Mouse (Mus musculus): ENCODE data around the gene Cdkn3. TPM values are rescaled to one million over a fixed set of nuclear protein-coding genes. Genes with fewer than 3 reads are reported as not detected.
"Not testable (repeated sequence)": the region's sequence is repeated elsewhere in the genome, so short reads cannot be mapped to it uniquely, and the experiment has no call there.

Cdkn3 gene
- polyA plus RNA-seq, 1 experiment from 2014 or later: 57.5 TPM

- Histone ChIP-seq H3K9ac (ENCODE audit: low read length) (no peak overlapping the region), H3K4me1 (ENCODE audit: control insufficient read depth in 2 of 2, insufficient read depth in 2 of 2, low read length in 2 of 2) (peaks cover 0 to 16% of the 10 kb centered on the region in 2 experiments; a peak in 2 of 4 replicates), H3K36me3 (ENCODE audit: control insufficient read depth, insufficient read depth, low read length) (peaks cover 44% of the 10 kb centered on the region), H3K4me3 (ENCODE audit: control insufficient read depth in 1 of 2, insufficient read depth in 1 of 2, low read depth in 1 of 2, low read length in 2 of 2) (no peak overlapping the region), H3K27me3 (ENCODE audit: control insufficient read depth, insufficient read depth, low read length) (no peaks in the 10 kb centered on the region), H3K4me2 (ENCODE audit: low read length) (no peak overlapping the region), H3K9me3 (ENCODE audit: control insufficient read depth, low read length) (no peaks in the 10 kb centered on the region), H3K27ac (replicated peaks in 1 of 2; ENCODE audit: control insufficient read depth in 1 of 2, insufficient read depth in 1 of 2, low read depth in 2 of 2, low read length in 2 of 2) (no peak overlapping the region)
- WGBS: 84% methylated on average over 8 of the region's 8 CpGs
- ATAC-seq (ENCODE audit: insufficient number of reproducible peaks, insufficient read depth, low FRiP score, low read depth): no peak
Observed at GRCm38 (mm10) chr14:46816916-46817622, 56.7 kb downstream of the Cdkn3 start.

- H3K36me3 ChIP-seq (ENCODE audit: control insufficient read depth, insufficient read depth, low read length): peaks cover 32% of the 10 kb centered on the region
- no peak overlapping the region for H3K4me3 ChIP-seq (ENCODE audit: control insufficient read depth in 1 of 2, insufficient read depth in 1 of 2, low read depth in 1 of 2, low read length in 2 of 2)
- no peaks in the 10 kb centered on the region for H3K9me3 ChIP-seq (ENCODE audit: control insufficient read depth, low read length)
- WGBS: 93% methylated on average over 7 of the region's 7 CpGs
- H3K27me3 ChIP-seq (ENCODE audit: control insufficient read depth, insufficient read depth, low read length): no peaks in the 10 kb centered on the region
- H3K4me2 ChIP-seq (ENCODE audit: low read length): no peak overlapping the region
- no peak overlapping the region for H3K9ac ChIP-seq (ENCODE audit: low read length)
- H3K4me1 ChIP-seq (ENCODE audit: control insufficient read depth in 2 of 2, insufficient read depth in 2 of 2, low read length in 2 of 2): peaks cover 0 to 16% of the 10 kb centered on the region in 2 experiments; a peak in 2 of 4 replicates
- no peak overlapping the region for H3K27ac ChIP-seq (replicated peaks in 1 of 2; ENCODE audit: control insufficient read depth in 1 of 2, insufficient read depth in 1 of 2, low read depth in 2 of 2, low read length in 2 of 2)
- ATAC-seq (ENCODE audit: insufficient number of reproducible peaks, insufficient read depth, low FRiP score, low read depth): no peak
Observed at GRCm38 (mm10) chr14:46818743-46819142, 58.4 kb downstream of the Cdkn3 start.

GRCm38 (mm10) chr14:46819961-46820360 is 59.6 kb downstream of the Cdkn3 start:
- H3K4me2 ChIP-seq (ENCODE audit: low read length): peak overlapping the region; percentile 75; the same call in 1 of the 2 replicates
- H3K4me1 ChIP-seq (ENCODE audit: control insufficient read depth in 2 of 2, insufficient read depth in 2 of 2, low read length in 2 of 2): peaks cover 0 to 16% of the 10 kb centered on the region in 2 experiments; a peak in 2 of 4 replicates

More at GRCm38 (mm10) chr14:46819961-46820360, 59.6 kb downstream of the Cdkn3 start:
- H3K9me3 ChIP-seq (ENCODE audit: control insufficient read depth, low read length); H3K9ac ChIP-seq (ENCODE audit: low read length); ATAC-seq (ENCODE audit: insufficient number of reproducible peaks, insufficient read depth, low FRiP score, low read depth); H3K27me3 ChIP-seq (ENCODE audit: control insufficient read depth, insufficient read depth, low read length); H3K27ac ChIP-seq (replicated peaks in 1 of 2; ENCODE audit: control insufficient read depth in 1 of 2, insufficient read depth in 1 of 2, low read depth in 2 of 2, low read length in 2 of 2); H3K4me3 ChIP-seq (ENCODE audit: control insufficient read depth in 1 of 2, insufficient read depth in 1 of 2, low read depth in 1 of 2, low read length in 2 of 2): not testable (repeated sequence)
- peaks cover 23% of the 10 kb centered on the region for H3K36me3 ChIP-seq (ENCODE audit: control insufficient read depth, insufficient read depth, low read length)
- 86% methylated on average over 5 of the region's 6 CpGs for WGBS

Other genes with a start within 250 kb of the Cdkn3 start
- gene Cnih1, start 27.9 kb downstream of the Cdkn3 start, polyA plus RNA-seq (2014; fragmentation: Nextera tagmentation; extraction: Ambion mirVana): 164 and 174 TPM in 2 replicates
- gene Gmfb, start 61.7 kb downstream of the Cdkn3 start, polyA plus RNA-seq (2014; fragmentation: Nextera tagmentation; extraction: Ambion mirVana): 57.2 and 60.5 TPM in 2 replicates
- gene Cgrrf1, start 71.6 kb downstream of the Cdkn3 start, polyA plus RNA-seq (2014; fragmentation: Nextera tagmentation; extraction: Ambion mirVana): 29.7 and 35.3 TPM in 2 replicates
- 11.0 and 12.0 TPM in 2 replicates for gene Samd4, start 122.3 kb downstream of the Cdkn3 start, polyA plus RNA-seq (2014; fragmentation: Nextera tagmentation; extraction: Ambion mirVana)

Measured in heart, embryonic 14.5 days (tissue).